Mouse (Mus musculus) midbrain, embryonic 14.5 days (tissue): Measurements from ENCODE around the gene Hif3a. TPM values are rescaled to one million over a fixed set of nuclear protein-coding genes. Genes with fewer than 3 reads are reported as not detected.
"Not testable (repeated sequence)": the region's sequence is repeated elsewhere in the genome, so short reads cannot be mapped to it uniquely, and the experiment has no call there.

Source experiments
- ATAC-seq: fragments of 200-750 bp; cut with Nextera tagmentation; 2 replicates; pipeline ENCODE4 v1.8.0; 2017; ENCODE audit warnings: moderate number of reproducible peaks, moderate library complexity; ENCODE audit not compliant: low FRiP score, low TSS enrichment
- DNase-seq: peaks from one replicate; pipeline ENCODE4 v3.0.0-alpha.2; 2015
- H3K27ac ChIP-seq: fragments of 300-500 bp; sonication (generic); replicated peaks from 2 replicates; pipeline ENCODE4 v1.5.1; 2014; ENCODE audit warnings: mild to moderate bottlenecking, low read depth, low read length, moderate library complexity
- H3K27me3 ChIP-seq: fragments of 300-500 bp; sonication (generic); 2 replicates; pipeline ENCODE4 v1.6.1; 2014; ENCODE audit warnings: low read length, control low read depth, mixed read lengths; ENCODE audit not compliant: control insufficient read depth, insufficient read depth
- H3K36me3 ChIP-seq: fragments of 300-500 bp; sonication (generic); 2 replicates; pipeline ENCODE4 v1.6.1; 2014; ENCODE audit warnings: low read length, control low read depth; ENCODE audit not compliant: control insufficient read depth, insufficient read depth
- H3K4me1 ChIP-seq: fragments of 300-500 bp; sonication (generic); 2 replicates; pipeline ENCODE4 v1.6.1; 2014; ENCODE audit warnings: mild to moderate bottlenecking, antibody characterized with exemption, low read length, control low read depth; ENCODE audit not compliant: control insufficient read depth, insufficient read depth
- H3K4me2 ChIP-seq: fragments of 300-500 bp; sonication (generic); 2 replicates; pipeline ENCODE4 v1.6.1; 2014; ENCODE audit warnings: mild to moderate bottlenecking, low read length, moderate library complexity
- H3K4me3 ChIP-seq: fragments of 300-500 bp; sonication (generic); replicated peaks from 2 replicates; pipeline ENCODE4 v1.5.1; 2014; ENCODE audit warnings: low read depth, low read length
- H3K9ac ChIP-seq: fragments of 300-500 bp; sonication (generic); replicated peaks from 2 replicates; pipeline ENCODE4 v1.6.1; 2014; ENCODE audit warnings: mild to moderate bottlenecking, low read length, moderate library complexity
- H3K9me3 ChIP-seq: fragments of 300-500 bp; sonication (generic); 2 replicates; pipeline ENCODE4 v1.6.1; 2016; ENCODE audit warnings: low read length, control low read depth, mixed read lengths; ENCODE audit not compliant: control insufficient read depth
- WGBS: fragments of 180-500 bp; shearing (Covaris S2); extraction: QIAGEN DNeasy Blood & Tissue Kit; methylation state at CpG from one replicate; pipeline ENCODE4 v1.1.7; 2014; 5-methylcytosine and 5-hydroxymethylcytosine counted together
- polyA plus RNA-seq: library from polyadenylated mRNA; unstranded; fragments of >200 nt; fragmentation: Nextera tagmentation; extraction: Ambion mirVana; gene quantifications from 2 replicates; pipeline ENCODE4 v1.2.1, GENCODE M21; 2014

Gene Hif3a
- polyA plus RNA-seq, 1 experiment from 2014 or later: 4.6 TPM

- no peaks in the 10 kb centered on the region for H3K27me3 ChIP-seq
- no peak for ATAC-seq
Observed at GRCm38 (mm10) chr7:17073513-17073903, 11.3 kb upstream of the Hif3a start.

GRCm38 (mm10) chr7:17067651-17068050 is 5.4 kb upstream of the Hif3a start:
- H3K4me3 ChIP-seq, H3K27me3 ChIP-seq, H3K4me2 ChIP-seq, H3K27ac ChIP-seq, H3K9ac ChIP-seq, DNase-seq, H3K4me1 ChIP-seq, ATAC-seq, H3K36me3 ChIP-seq, H3K9me3 ChIP-seq: not testable (repeated sequence)
- 64% methylated on average over 5 of the region's 5 CpGs for WGBS

More at GRCm38 (mm10) chr7:17073513-17073903, 11.3 kb upstream of the Hif3a start:
- Histone ChIP-seq H3K9ac (no peak overlapping the region), H3K27ac (no peak overlapping the region), H3K4me3 (peak overlapping the region; percentile 12; the same call in 1 of the 2 replicates), H3K4me1 (no peaks in the 10 kb centered on the region), H3K36me3 (no peaks in the 10 kb centered on the region), H3K9me3 (no peaks in the 10 kb centered on the region), H3K4me2 (no peak overlapping the region)
- 60% methylated on average over 5 of the region's 5 CpGs for WGBS
- DNase-seq: no peak

- Histone ChIP-seq H3K27me3 (peaks cover 8% of the 10 kb centered on the region; the same call in 1 of the 2 replicates), H3K9ac (no peak overlapping the region), H3K27ac (no peak overlapping the region), H3K9me3 (no peaks in the 10 kb centered on the region), H3K4me1 (peaks cover 5% of the 10 kb centered on the region; the same call in 1 of the 2 replicates), H3K4me2 (no peak overlapping the region), H3K4me3 (no peak overlapping the region), H3K36me3 (no peaks in the 10 kb centered on the region)
- no peak for ATAC-seq
- no peak for DNase-seq
Observed at GRCm38 (mm10) chr7:17067000-17067399, 4.8 kb upstream of the Hif3a start.

GRCm38 (mm10) chr7:17066412-17066811 is 4.2 kb upstream of the Hif3a start:
- WGBS: 13% methylated on average over 2 of the region's 2 CpGs
- H3K27ac ChIP-seq: no peak overlapping the region
- no peak for ATAC-seq
- peaks cover 6% of the 10 kb centered on the region; the same call in 1 of the 2 replicates for H3K4me1 ChIP-seq
- no peak overlapping the region for H3K4me3 ChIP-seq
- DNase-seq: peak; percentile 88
- no peaks in the 10 kb centered on the region for H3K36me3 ChIP-seq
- H3K9ac ChIP-seq: no peak overlapping the region
- H3K9me3 ChIP-seq: no peaks in the 10 kb centered on the region
- H3K4me2 ChIP-seq: no peak overlapping the region
- peaks cover 12% of the 10 kb centered on the region for H3K27me3 ChIP-seq

GRCm38 (mm10) chr7:17065620-17066019 is 3.4 kb upstream of the Hif3a start:
- DNase-seq (no peak), ATAC-seq (no peak)
- H3K36me3 ChIP-seq: no peaks in the 10 kb centered on the region
- WGBS: 86% methylated on average over 9 of the region's 9 CpGs
- H3K4me1 ChIP-seq: peaks cover 8% of the 10 kb centered on the region
- H3K4me3 ChIP-seq: no peak overlapping the region
- no peaks in the 10 kb centered on the region for H3K9me3 ChIP-seq
- H3K9ac ChIP-seq: no peak overlapping the region
- peaks cover 16% of the 10 kb centered on the region for H3K27me3 ChIP-seq
- no peak overlapping the region for H3K4me2 ChIP-seq
- no peak overlapping the region for H3K27ac ChIP-seq

- peak overlapping the region; percentile 35 for H3K4me3 ChIP-seq
- peaks cover 16% of the 10 kb centered on the region for H3K27me3 ChIP-seq
- H3K9me3 ChIP-seq: no peaks in the 10 kb centered on the region
- H3K36me3 ChIP-seq: no peaks in the 10 kb centered on the region
- ATAC-seq (peak; percentile 5; the same call in 1 of the 2 replicates), DNase-seq (peak; percentile 1)
- no peak overlapping the region for H3K27ac ChIP-seq
- 17% methylated on average over 11 of the region's 11 CpGs for WGBS
- peaks cover 22% of the 10 kb centered on the region for H3K4me1 ChIP-seq
- peak overlapping the region; percentile 64 for H3K4me2 ChIP-seq
- H3K9ac ChIP-seq: peak overlapping the region; percentile 39; the same call in 1 of the 2 replicates
Observed at GRCm38 (mm10) chr7:17062845-17063244, 618 bp upstream of the Hif3a start.

- Histone ChIP-seq H3K4me3 (no peak overlapping the region), H3K36me3 (no peaks in the 10 kb centered on the region), H3K4me1 (peaks cover 31% of the 10 kb centered on the region), H3K9me3 (no peaks in the 10 kb centered on the region), H3K27me3 (peaks cover 16% of the 10 kb centered on the region), H3K4me2 (peak overlapping the region; percentile 64), H3K27ac (no peak overlapping the region), H3K9ac (no peak overlapping the region)
- peak; percentile 7 for DNase-seq
- 74% methylated on average over 22 of the region's 22 CpGs for WGBS
- ATAC-seq: no peak
Observed at GRCm38 (mm10) chr7:17060782-17061605, 1.2 kb downstream of the Hif3a start.

- peak overlapping the region; percentile 22; the same call in 1 of the 2 replicates for H3K4me2 ChIP-seq
- H3K9ac ChIP-seq: no peak overlapping the region
- WGBS: 44% methylated on average over 9 of the region's 9 CpGs
Observed at GRCm38 (mm10) chr7:17060031-17060781, 2.0 kb downstream of the Hif3a start.

More at GRCm38 (mm10) chr7:17060031-17060781, 2.0 kb downstream of the Hif3a start:
- peak; percentile 89 for DNase-seq
- Histone ChIP-seq H3K9me3 (no peaks in the 10 kb centered on the region), H3K36me3 (no peaks in the 10 kb centered on the region), H3K27me3 (peaks cover 16% of the 10 kb centered on the region), H3K27ac (no peak overlapping the region), H3K4me1 (peaks cover 33% of the 10 kb centered on the region), H3K4me3 (no peak overlapping the region)
- ATAC-seq: no peak
